Comparison of ENCODE assay signal across 12 mouse cellular contexts in genomic region chr9:25028305-25028704, GRCm38 (mm10).
A peak's percentile ranks its signal among the peaks of the same experiment; 100 is the strongest.
DNase-seq lines count a peak whose midpoint lies in the region.
"Had no signal": no experiment of that assay in that cellular context is flagged by ENCODE, and none has a peak within 500 bp of the region (broad histone marks: within the 10 kb centered on the region; RNA-seq: fewer than 3 reads in every experiment).

No protein-coding gene starts in this region.

- H3K27ac ChIP-seq in embryonic facial prominence, embryonic 10.5 days (replicated peaks), result no peak overlapping the region
- H3K27ac ChIP-seq: forebrain, embryonic 10.5 days; heart, adult 2 months; hindbrain, embryonic 10.5 days; midbrain, embryonic 13.5 days had no signal

- 71% methylated on average over 6 of the region's 6 CpGs for WGBS in embryonic facial prominence, embryonic 10.5 days

- no peak overlapping the region for H3K4me3 ChIP-seq in embryonic facial prominence, embryonic 10.5 days
- H3K4me3 ChIP-seq: forebrain, embryonic 10.5 days; heart, adult 2 months; hindbrain, embryonic 10.5 days; midbrain, embryonic 13.5 days had no signal

- no peaks in the 10 kb centered on the region for H3K4me1 ChIP-seq in embryonic facial prominence, embryonic 10.5 days
- H3K4me1 ChIP-seq: forebrain, embryonic 10.5 days; hindbrain, embryonic 10.5 days; midbrain, embryonic 13.5 days had no signal

- DNase-seq in layer of hippocampus, adult 11-12 months (ENCODE audit: low spot score), result peak; percentile 19
- no peak for DNase-seq in layer of hippocampus, postnatal 25 days (ENCODE audit: extremely low spot score in 1 of 2, low spot score in 1 of 2)
- DNase-seq in frontal cortex, postnatal 36 days (ENCODE audit: low spot score in 2 of 2), result peak; percentile 36 to 57
- DNase-seq in layer of hippocampus, postnatal 14 days (ENCODE audit: low spot score in 2 of 2), result peak; percentile 25 to 32
- DNase-seq in right cerebral cortex, postnatal 36 days (ENCODE audit: low spot score in 2 of 2), result peak; percentile 14 to 19
- DNase-seq in embryonic facial prominence, embryonic 10.5 days (ENCODE audit: low spot score), result no peak
- DNase-seq in cerebellum, adult 8-10 months, result no peak

- H3K27me3 ChIP-seq in embryonic facial prominence, embryonic 10.5 days (replicated peaks; ENCODE audit: low read depth, poor library complexity, severe bottlenecking), result peaks cover 7% of the 10 kb centered on the region; the same call in 1 of the 2 replicates
- H3K27me3 ChIP-seq: CH12.LX; midbrain, embryonic 13.5 days had no signal

- H3K9me3 ChIP-seq in embryonic facial prominence, embryonic 10.5 days, result no peaks in the 10 kb centered on the region
- H3K9me3 ChIP-seq: forebrain, embryonic 10.5 days; hindbrain, embryonic 10.5 days; midbrain, embryonic 13.5 days had no signal

- no peaks in the 10 kb centered on the region for H3K36me3 ChIP-seq in embryonic facial prominence, embryonic 10.5 days (replicated peaks)
- H3K36me3 ChIP-seq: forebrain, embryonic 10.5 days; hindbrain, embryonic 10.5 days; midbrain, embryonic 13.5 days had no signal

Comparison
In these comparisons a context has a peak if more than half of its experiments do, and no peak if none do; other contexts are left out.
1. DNase-seq: peak in layer of hippocampus, adult 11-12 months (single experiment), frontal cortex, postnatal 36 days (2 of 2), layer of hippocampus, postnatal 14 days (2 of 2) and right cerebral cortex, postnatal 36 days (2 of 2); none in layer of hippocampus, postnatal 25 days (0 of 2), embryonic facial prominence, embryonic 10.5 days (single experiment) and cerebellum, adult 8-10 months (single experiment).